Mouse (Mus musculus) liver, embryonic 14.5 days (tissue): ENCODE measurements around the gene Pde10a. TPM values are rescaled to one million over a fixed set of nuclear protein-coding genes. Genes with fewer than 3 reads are reported as not detected.

Experiments used
- ATAC-seq: fragments of 200-750 bp; cut with Nextera tagmentation; 2 replicates; pipeline ENCODE4 v1.8.0; 2017; ENCODE audit warnings: moderate number of reproducible peaks, mild to moderate bottlenecking, moderate library complexity; ENCODE audit not compliant: insufficient read depth
- DNase-seq, 3 experiments: peaks; one replicate each; pipeline ENCODE4 v3.0.0-alpha.2; 2012 to 2013; ENCODE audit warnings: low read depth in 3 of 3, low spot score in 3 of 3
- H3K27ac ChIP-seq: fragments of 300-500 bp; sonication (generic); 2 replicates; pipeline ENCODE4 v1.5.1; 2014; ENCODE audit warnings: moderate library complexity, mild to moderate bottlenecking, control low read depth, inconsistent platforms
- H3K27me3 ChIP-seq: fragments of 300-500 bp; sonication (generic); 2 replicates; pipeline ENCODE4 v1.6.1; 2014; ENCODE audit warnings: mild to moderate bottlenecking, low read length, moderate library complexity; ENCODE audit not compliant: control insufficient read depth, insufficient read depth
- H3K36me3 ChIP-seq: fragments of 300-500 bp; sonication (generic); replicated peaks from 2 replicates; pipeline ENCODE4 v1.6.1; 2014; ENCODE audit warnings: low read depth; ENCODE audit not compliant: control insufficient read depth, insufficient read depth
- H3K4me1 ChIP-seq, 2 experiments: fragments of 200-500 bp in 1 of 2; fragments of 300-500 bp in 1 of 2; sonication (generic) in 1 of 2; replicated peaks; 2 replicates each; pipeline ENCODE4 v1.6.1; 2012 to 2014; ENCODE audit warnings: antibody characterized with exemption in 1 of 2, inconsistent platforms in 1 of 2, low read length in 1 of 2; ENCODE audit not compliant: control insufficient read depth in 2 of 2, insufficient read depth in 2 of 2
- H3K4me2 ChIP-seq: fragments of 300-500 bp; sonication (generic); 2 replicates; pipeline ENCODE4 v1.6.1; 2014; ENCODE audit warnings: low read depth, mild to moderate bottlenecking, control low read depth, moderate library complexity
- H3K4me3 ChIP-seq, 2 experiments: fragments of 200-500 bp in 1 of 2; fragments of 300-500 bp in 1 of 2; sonication (generic) in 1 of 2; 2 replicates each; pipeline ENCODE4 v1.5.1; 2012 to 2014; ENCODE audit warnings: low read depth in 2 of 2, low read length in 2 of 2, mild to moderate bottlenecking in 2 of 2, control low read depth in 1 of 2, inconsistent platforms in 1 of 2, moderate library complexity in 1 of 2; ENCODE audit not compliant: insufficient read depth in 1 of 2
- H3K9ac ChIP-seq: fragments of 300-500 bp; sonication (generic); replicated peaks from 2 replicates; pipeline ENCODE4 v1.6.1; 2014; ENCODE audit warnings: mild to moderate bottlenecking, control low read depth, moderate library complexity
- H3K9me3 ChIP-seq: fragments of 300-500 bp; sonication (generic); 2 replicates; pipeline ENCODE4 v1.6.1; 2016; ENCODE audit warnings: low read length, mixed read lengths; ENCODE audit not compliant: control insufficient read depth
- CTCF ChIP-seq: IDR thresholded peaks from 2 replicates; pipeline ENCODE4 v1.5.1; 2016; ENCODE audit warnings: antibody characterized with exemption, low read depth, control low read depth
- EP300 ChIP-seq: IDR thresholded peaks from 2 replicates; pipeline ENCODE4 v1.6.1; 2016; ENCODE audit warnings: antibody characterized with exemption, low read depth
- WGBS: fragments of 180-500 bp; shearing (Covaris S2); extraction: QIAGEN DNeasy Blood & Tissue Kit; methylation state at CpG from one replicate; pipeline ENCODE4 v1.1.7; 2014; ENCODE audit not compliant: insufficient replicate concordance; 5-methylcytosine and 5-hydroxymethylcytosine counted together
- polyA plus RNA-seq, 2 experiments: library from polyadenylated mRNA; depleted of rRNA in 1 of 2; stranded (reverse) in 1 of 2; unstranded in 1 of 2; fragments of >200 nt; fragmentation: Nextera tagmentation in 1 of 2; extraction: Ambion mirVana in 1 of 2; gene quantifications; 2 replicates each; pipeline versions ENCODE4 v1.2.1 to v1.2.3; 2012 to 2014

The Pde10a gene
- polyA plus RNA-seq, 2 experiments, result 0.52 to 0.60 TPM

DNA sequence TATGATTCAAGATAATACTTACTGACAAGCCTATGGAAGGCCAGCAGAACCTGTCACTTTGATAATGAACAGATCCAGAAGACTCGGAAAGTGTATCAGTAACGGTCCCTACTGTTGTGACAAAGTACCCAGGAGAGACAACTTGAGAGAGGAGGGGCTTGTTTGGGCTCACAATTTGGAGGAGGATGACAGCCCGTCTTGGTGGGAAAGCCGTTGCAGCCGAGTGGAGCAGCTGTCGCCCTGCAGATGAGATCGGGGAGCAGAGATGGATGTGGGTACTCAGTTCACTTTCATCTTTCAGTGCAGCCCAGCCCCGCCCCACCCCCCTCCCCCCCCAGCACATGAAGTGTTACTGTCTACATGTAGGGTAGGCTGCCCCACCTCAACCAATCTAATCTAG, 398.6 kb downstream of the Pde10a start:
- Histone ChIP-seq H3K4me2 (no peak overlapping the region), H3K4me3 (no peak overlapping the region), H3K36me3 (no peaks in the 10 kb centered on the region), H3K4me1 (no peaks in the 10 kb centered on the region), H3K27me3 (no peaks in the 10 kb centered on the region), H3K9me3 (no peaks in the 10 kb centered on the region), H3K9ac (no peak overlapping the region), H3K27ac (no peak overlapping the region)
- WGBS, result 35% methylated on average over 8 of the region's 8 CpGs
- no peak for TF ChIP-seq EP300
- TF ChIP-seq CTCF, result no peak
- DNase-seq, result no peak
- no peak for ATAC-seq

DNA sequence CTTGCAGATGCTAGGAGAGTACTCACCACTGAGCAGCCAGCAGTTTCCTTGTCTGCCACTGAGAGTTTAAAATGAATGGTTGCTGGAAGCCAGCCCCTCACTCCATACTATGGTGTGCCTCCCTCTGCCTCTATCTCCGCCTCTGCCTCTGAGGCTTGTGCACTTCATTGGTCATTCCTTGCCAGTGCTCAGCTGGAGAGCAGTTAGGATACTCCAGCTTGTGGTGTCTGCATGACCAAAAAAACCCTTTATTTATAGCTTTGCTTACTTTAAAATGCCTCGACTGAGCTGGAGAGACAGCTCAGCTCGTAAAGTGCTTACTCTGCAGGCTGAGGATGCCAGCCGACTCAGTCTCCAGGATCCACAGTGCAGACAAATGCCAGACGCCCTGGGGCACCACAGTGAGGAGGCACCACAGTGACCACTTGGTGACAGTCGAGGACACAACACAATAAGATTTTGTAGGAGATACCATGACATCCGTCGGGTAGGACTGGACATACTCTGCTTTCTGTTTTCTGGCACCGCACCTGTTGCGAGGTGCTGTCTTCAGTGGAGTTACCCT, 400.7 kb downstream of the Pde10a start:
- H3K4me3 ChIP-seq, result no peak overlapping the region
- H3K9me3 ChIP-seq, result no peaks in the 10 kb centered on the region
- 49% methylated on average over 10 of the region's 10 CpGs for WGBS
- H3K4me1 ChIP-seq, result no peaks in the 10 kb centered on the region
- H3K27me3 ChIP-seq, result no peaks in the 10 kb centered on the region
- ATAC-seq, result no peak
- TF ChIP-seq CTCF (no peak), EP300 (no peak)
- no peak overlapping the region for H3K27ac ChIP-seq
- no peak for DNase-seq
- H3K36me3 ChIP-seq, result no peaks in the 10 kb centered on the region
- no peak overlapping the region for H3K4me2 ChIP-seq
- H3K9ac ChIP-seq, result no peak overlapping the region

DNA sequence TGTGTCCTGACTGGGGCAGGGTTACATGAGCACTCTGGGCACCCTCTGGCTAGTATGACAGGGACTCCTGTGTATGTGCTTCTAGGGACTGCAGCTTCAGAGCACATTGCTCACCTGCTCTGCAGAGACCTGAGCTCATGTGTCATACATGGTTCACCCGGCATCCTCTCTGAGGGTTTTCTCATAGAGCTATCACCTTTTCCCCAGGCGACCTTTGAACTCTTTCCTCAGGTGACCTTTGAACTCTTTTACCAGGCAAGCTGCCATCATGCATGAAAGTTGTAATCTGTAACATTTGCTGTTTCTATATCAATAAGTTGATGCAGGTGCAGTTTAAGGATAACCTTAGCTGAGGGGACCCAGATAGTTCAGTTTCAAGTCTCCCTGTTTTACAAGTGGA, 403.4 kb downstream of the Pde10a start:
- WGBS, result 38% methylated on average over 2 of the region's 2 CpGs
- H3K27me3 ChIP-seq, result no peaks in the 10 kb centered on the region

DNA sequence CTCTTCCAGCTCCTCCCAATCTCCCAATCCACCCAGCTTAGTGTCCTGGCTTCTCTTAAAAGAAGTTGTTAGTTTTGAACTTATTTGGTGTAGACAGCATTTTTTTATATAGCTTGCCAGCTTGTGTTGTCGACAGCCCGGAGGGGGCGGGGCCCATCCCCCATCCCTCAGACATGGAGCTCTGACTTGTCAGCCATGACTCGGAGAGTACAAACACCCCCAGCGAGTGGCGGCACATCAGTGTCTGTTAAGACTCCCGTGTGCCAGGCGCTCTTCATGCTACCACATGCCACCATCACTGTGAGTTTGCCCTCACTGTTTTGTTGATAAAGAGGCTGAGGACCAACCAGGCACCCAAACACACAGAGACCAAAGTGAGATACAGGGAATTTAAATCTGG, 404.5 kb downstream of the Pde10a start:
- no peaks in the 10 kb centered on the region for H3K9me3 ChIP-seq
- no peak for DNase-seq
- H3K27ac ChIP-seq, result no peak overlapping the region
- ATAC-seq, result no peak
- H3K36me3 ChIP-seq, result no peaks in the 10 kb centered on the region
- 45% methylated on average over 8 of the region's 8 CpGs for WGBS
- H3K4me3 ChIP-seq, result no peak overlapping the region
- H3K9ac ChIP-seq, result no peak overlapping the region
- TF ChIP-seq EP300 (no peak), CTCF (no peak)
- no peak overlapping the region for H3K4me2 ChIP-seq
- H3K4me1 ChIP-seq, result no peaks in the 10 kb centered on the region
- no peaks in the 10 kb centered on the region; the same call in 1 of the 2 replicates for H3K27me3 ChIP-seq

More for the DNA sequence above, 403.4 kb downstream of the Pde10a start:
- TF ChIP-seq CTCF, result no peak
- no peak for TF ChIP-seq EP300
- Histone ChIP-seq H3K4me2 (no peak overlapping the region), H3K9ac (no peak overlapping the region), H3K9me3 (no peaks in the 10 kb centered on the region), H3K27ac (no peak overlapping the region), H3K4me1 (no peaks in the 10 kb centered on the region), H3K36me3 (no peaks in the 10 kb centered on the region), H3K4me3 (no peak overlapping the region)
- ATAC-seq, result no peak
- no peak for DNase-seq

DNA sequence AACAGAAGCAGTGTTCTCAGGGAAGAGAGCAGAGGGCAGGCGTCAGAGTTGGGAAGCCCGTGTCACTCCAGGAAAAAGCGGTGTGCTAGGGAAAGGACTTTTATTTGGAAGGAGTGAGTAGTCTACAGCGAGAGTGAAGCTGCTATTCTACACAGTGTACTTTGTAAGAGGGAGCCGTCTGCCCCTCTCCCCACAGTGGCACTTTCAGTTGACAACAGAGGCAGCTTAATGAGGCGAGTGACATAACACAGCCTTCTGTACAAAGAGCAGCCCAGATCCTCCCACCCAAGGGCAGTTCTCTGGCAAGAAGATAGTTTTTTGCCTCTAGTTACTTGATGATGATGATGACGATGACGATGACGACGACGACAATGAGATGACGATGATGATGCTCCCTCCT, 410.4 kb downstream of the Pde10a start:
- Histone ChIP-seq H3K9ac (no peak overlapping the region), H3K36me3 (no peaks in the 10 kb centered on the region), H3K27me3 (no peaks in the 10 kb centered on the region; the same call in 1 of the 2 replicates), H3K4me2 (no peak overlapping the region), H3K4me3 (no peak overlapping the region), H3K9me3 (no peaks in the 10 kb centered on the region), H3K27ac (no peak overlapping the region), H3K4me1 (no peaks in the 10 kb centered on the region)
- no peak for ATAC-seq
- 34% methylated on average over 12 of the region's 12 CpGs for WGBS
- TF ChIP-seq CTCF (no peak), EP300 (no peak)
- DNase-seq, result no peak
